Mouse (Mus musculus) myocyte (in vitro differentiated cells): ENCODE data around the gene Sema4g. TPM values are rescaled to one million over a fixed set of nuclear protein-coding genes. Genes with fewer than 3 reads are reported as not detected.

Experiments used
- H3K27me3 ChIP-seq: one replicate; pipeline ENCODE4 v1.6.1; 2011; ENCODE audit not compliant: control insufficient read depth, insufficient read depth, insufficient read length
- H3K36me3 ChIP-seq: one replicate; pipeline ENCODE4 v1.6.1; 2011; ENCODE audit not compliant: control insufficient read depth, insufficient read depth
- H3K4me2 ChIP-seq: one replicate; pipeline ENCODE4 v1.6.1; 2011; ENCODE audit warnings: low read depth, control low read depth
- H3K4me3 ChIP-seq: one replicate; pipeline ENCODE4 v1.5.1; 2011; ENCODE audit warnings: mild to moderate bottlenecking, control low read depth, moderate library complexity
- H3K79me2 ChIP-seq: one replicate; pipeline ENCODE4 v1.6.1; 2011; ENCODE audit not compliant: control insufficient read depth, insufficient read depth
- H3ac ChIP-seq: one replicate; pipeline ENCODE4 v1.6.1; 2011; ENCODE audit not compliant: control insufficient read depth, insufficient read length
- CEBPB ChIP-seq: IDR thresholded peaks from 2 replicates; pipeline ENCODE4 v1.6.1; 2011; ENCODE audit warnings: mild to moderate bottlenecking, moderate library complexity; ENCODE audit not compliant: poor library complexity, insufficient read depth, severe bottlenecking
- E2F4 ChIP-seq: IDR thresholded peaks from one replicate; pipeline ENCODE4 v1.6.1; 2011; ENCODE audit warnings: mild to moderate bottlenecking, control low read depth, moderate library complexity; ENCODE audit not compliant: insufficient read depth
- MAX ChIP-seq: IDR thresholded peaks from one replicate; pipeline ENCODE4 v1.6.1; 2011; ENCODE audit warnings: low read depth, mild to moderate bottlenecking, control low read depth
- MYOD1 ChIP-seq, 3 experiments: IDR thresholded peaks; one replicate each; pipeline ENCODE4 v1.6.1; 2011; ENCODE audit warnings: control low read depth in 2 of 3, low read depth in 2 of 3, mild to moderate bottlenecking in 2 of 3, moderate library complexity in 1 of 3; ENCODE audit not compliant: insufficient read length in 2 of 3, control insufficient read depth in 1 of 3
- MYOG ChIP-seq, 3 experiments: IDR thresholded peaks; one replicate each; pipeline ENCODE4 v1.6.1; 2011; ENCODE audit warnings: control low read depth in 2 of 3, low read depth in 2 of 3, mild to moderate bottlenecking in 2 of 3; ENCODE audit not compliant: insufficient read length in 2 of 3, control insufficient read depth in 1 of 3, insufficient read depth in 1 of 3
- POLR2A ChIP-seq: IDR thresholded peaks from one replicate; pipeline ENCODE4 v1.6.1; 2011; ENCODE audit warnings: low read depth, mild to moderate bottlenecking, control low read depth, moderate library complexity; ENCODE audit not compliant: insufficient read length
- POLR2AphosphoS2 ChIP-seq: IDR thresholded peaks from one replicate; pipeline ENCODE4 v1.6.1; 2011; ENCODE audit warnings: low read depth, control low read depth; ENCODE audit not compliant: insufficient read length
- REST ChIP-seq: IDR thresholded peaks from one replicate; pipeline ENCODE4 v1.6.1; 2011; ENCODE audit warnings: mild to moderate bottlenecking, control low read depth, moderate library complexity; ENCODE audit not compliant: insufficient read depth, insufficient read length
- SRF ChIP-seq: IDR thresholded peaks from one replicate; pipeline ENCODE4 v1.6.1; 2011; ENCODE audit warnings: low read depth; ENCODE audit not compliant: control insufficient read depth, insufficient read length
- TCF12 ChIP-seq: IDR thresholded peaks from one replicate; pipeline ENCODE4 v1.6.1; 2011; ENCODE audit warnings: mild to moderate bottlenecking, control low read depth; ENCODE audit not compliant: poor library complexity, insufficient read depth, severe bottlenecking
- TCF3 ChIP-seq: IDR thresholded peaks from one replicate; pipeline ENCODE4 v1.6.1; 2011; ENCODE audit warnings: low read depth, control low read depth; ENCODE audit not compliant: insufficient read length
- USF1 ChIP-seq: IDR thresholded peaks from one replicate; pipeline ENCODE4 v1.6.1; 2011; ENCODE audit warnings: low read depth, mild to moderate bottlenecking, control low read depth, moderate library complexity
- polyA plus RNA-seq: library from polyadenylated mRNA; unstranded; fragments of >200 nt; fragmentation: generic; extraction: Trizol; gene quantifications from one replicate; pipeline ENCODE4 v1.2.1, GENCODE M21; 2012; ENCODE audit warnings: missing spikeins

Gene Sema4g
- polyA plus RNA-seq, 1 experiment = 0.43 TPM

DNA sequence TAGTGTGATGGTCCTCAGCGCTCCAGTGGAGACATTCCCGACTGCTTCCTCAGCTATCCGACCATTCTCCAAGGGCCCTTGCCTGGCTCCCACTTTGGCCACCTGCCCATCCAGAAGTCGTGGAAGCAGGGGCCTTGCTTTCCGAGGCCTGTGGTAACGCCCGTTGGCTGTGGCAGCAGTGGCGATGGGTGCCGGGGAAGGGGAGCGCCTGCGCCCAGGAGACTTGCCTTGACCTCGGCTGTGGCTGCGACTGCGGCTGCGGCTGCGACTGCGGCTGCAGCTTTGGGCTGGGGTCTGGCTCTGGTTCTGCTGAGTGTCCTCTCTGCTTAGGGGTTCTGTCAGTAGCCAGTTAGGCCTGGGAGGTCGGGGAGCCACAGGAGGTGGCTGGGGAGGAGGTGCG lies 39.8 kb downstream of the Sema4g start:
- Histone ChIP-seq H3K36me3 (peaks cover 5% of the 10 kb centered on the region), H3K4me3 (no peak overlapping the region), H3K79me2 (no peaks in the 10 kb centered on the region), H3K4me2 (no peak overlapping the region), H3ac (no peak overlapping the region), H3K27me3 (no peaks in the 10 kb centered on the region)
- TF ChIP-seq TCF3 (no peak), USF1 (no peak), CEBPB (no peak), POLR2AphosphoS2 (peak; percentile 68), MYOD1 (IDR thresholded peaks at IDR 0.05; ENCODE audit: control insufficient read depth in 1 of 3, insufficient read length in 2 of 3, low read depth in 2 of 3) (no peak), SRF (no peak), MYOG (IDR thresholded peaks at IDR 0.05; ENCODE audit: control insufficient read depth in 1 of 3, insufficient read depth in 1 of 3, insufficient read length in 2 of 3, low read depth in 2 of 3) (no peak), E2F4 (no peak), POLR2A (peak; percentile 43), MAX (no peak), REST (no peak), TCF12 (no peak)

DNA sequence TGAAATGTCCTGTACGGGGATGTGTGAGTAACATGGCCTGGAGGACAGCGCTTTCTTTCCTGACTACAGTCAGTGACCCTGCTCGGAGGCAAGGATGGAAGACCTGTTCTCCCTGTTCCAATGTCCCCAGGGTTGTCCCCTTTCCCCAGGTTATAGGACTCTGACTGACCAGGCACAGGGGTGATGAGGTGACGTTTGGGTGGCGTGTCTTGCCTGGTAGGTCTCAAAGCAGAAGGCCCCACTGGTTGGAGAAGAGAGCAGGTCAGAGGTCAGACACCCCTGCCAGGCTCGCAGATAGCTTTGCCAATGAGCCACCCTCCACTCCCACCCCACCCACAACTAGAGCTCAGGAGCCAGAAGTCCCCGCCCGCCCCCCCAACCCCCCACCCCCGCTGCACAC lies 40.7 kb downstream of the Sema4g start:
- no peaks in the 10 kb centered on the region for H3K27me3 ChIP-seq
- peaks cover 5% of the 10 kb centered on the region for H3K36me3 ChIP-seq
- no peak overlapping the region for H3K4me3 ChIP-seq
- no peaks in the 10 kb centered on the region for H3K79me2 ChIP-seq
- TF ChIP-seq TCF3 (no peak), POLR2A (no peak), SRF (no peak), REST (no peak), TCF12 (no peak), MYOG (IDR thresholded peaks at IDR 0.05; ENCODE audit: control insufficient read depth in 1 of 3, insufficient read depth in 1 of 3, insufficient read length in 2 of 3, low read depth in 2 of 3) (no peak), USF1 (no peak), MYOD1 (IDR thresholded peaks at IDR 0.05; ENCODE audit: control insufficient read depth in 1 of 3, insufficient read length in 2 of 3, low read depth in 2 of 3) (no peak), E2F4 (no peak), CEBPB (no peak), POLR2AphosphoS2 (no peak), MAX (no peak)
- H3K4me2 ChIP-seq = no peak overlapping the region
- H3ac ChIP-seq = no peak overlapping the region

DNA sequence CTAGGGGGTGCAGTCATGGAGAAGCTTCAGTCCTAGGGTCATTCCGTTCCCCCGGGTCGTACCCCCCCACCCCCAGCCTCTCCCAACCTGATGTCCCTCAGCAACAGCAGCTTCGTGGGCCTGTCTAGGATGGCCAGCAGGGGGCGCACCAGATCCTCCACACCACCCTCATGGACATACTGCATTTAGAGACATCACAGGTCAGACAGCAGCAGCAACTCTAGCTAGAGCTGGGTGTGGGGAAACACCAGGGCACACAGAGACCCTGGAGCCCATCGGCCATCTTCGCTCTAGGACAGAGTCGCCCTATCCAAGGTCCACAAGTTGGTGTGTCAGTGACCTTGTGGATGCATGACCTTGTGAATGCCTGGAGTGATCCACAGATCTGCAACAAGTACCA lies 41.2 kb downstream of the Sema4g start:
- Histone ChIP-seq H3K27me3 (no peaks in the 10 kb centered on the region), H3K36me3 (peaks cover 5% of the 10 kb centered on the region), H3K4me3 (no peak overlapping the region), H3ac (no peak overlapping the region), H3K4me2 (no peak overlapping the region), H3K79me2 (no peaks in the 10 kb centered on the region)
- peak; percentile 53 for TF ChIP-seq POLR2AphosphoS2
- TF ChIP-seq MYOD1 (IDR thresholded peaks at IDR 0.05; ENCODE audit: control insufficient read depth in 1 of 3, insufficient read length in 2 of 3, low read depth in 2 of 3) = no peak

DNA sequence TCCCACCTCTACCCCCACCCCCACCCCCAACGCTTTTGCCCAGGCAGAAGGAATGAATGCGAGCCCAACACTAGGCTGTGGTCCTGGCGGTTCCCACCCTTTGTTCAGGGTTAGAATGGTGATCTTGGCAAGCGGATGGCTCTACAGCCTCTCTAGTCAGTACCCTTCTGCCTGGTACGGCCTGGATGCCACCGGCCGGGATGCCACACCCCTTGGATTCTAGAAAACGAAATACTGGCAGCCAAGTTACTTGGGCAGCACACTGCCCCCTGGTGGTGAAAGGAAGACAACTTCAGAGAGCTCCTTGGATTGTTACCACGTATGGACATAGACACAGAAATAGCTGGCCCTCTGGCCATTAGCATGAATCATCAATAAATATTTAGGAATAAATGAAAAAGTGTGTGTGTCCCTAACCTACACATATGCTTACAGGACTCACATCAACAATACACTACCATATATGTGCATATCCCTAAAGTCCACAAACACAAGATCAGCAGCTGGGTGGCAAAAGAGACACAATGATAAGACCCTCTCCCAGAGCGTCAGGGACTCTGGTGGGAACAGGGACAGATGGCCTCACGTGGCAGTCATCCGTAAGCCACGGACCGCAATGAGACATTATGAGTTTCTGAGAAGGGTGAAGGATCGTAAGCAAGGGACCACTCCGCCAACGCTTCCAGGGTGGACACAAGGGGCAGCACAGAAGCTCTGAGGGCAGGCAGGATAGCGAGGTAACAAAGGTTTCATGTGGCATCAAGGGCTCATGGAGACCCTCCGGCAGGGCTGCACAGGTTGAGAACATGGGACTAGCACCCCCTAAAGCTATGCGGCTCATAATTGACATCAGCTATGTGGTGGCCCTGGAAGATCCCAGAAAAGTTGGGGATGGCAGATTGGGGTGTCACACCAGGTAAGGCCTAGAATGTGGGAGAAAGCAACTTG lies 42.1 kb downstream of the Sema4g start:
- no peak for TF ChIP-seq MAX
- TF ChIP-seq TCF12 = no peak
- TF ChIP-seq REST = no peak
- TF ChIP-seq CEBPB = no peak
- TF ChIP-seq USF1 = no peak
- no peak for TF ChIP-seq SRF
- no peak for TF ChIP-seq E2F4
- TF ChIP-seq MYOD1 (IDR thresholded peaks at IDR 0.05; ENCODE audit: control insufficient read depth in 1 of 3, insufficient read length in 2 of 3, low read depth in 2 of 3) = no peak
- no peak for TF ChIP-seq POLR2AphosphoS2
- no peak for TF ChIP-seq MYOG (IDR thresholded peaks at IDR 0.05; ENCODE audit: control insufficient read depth in 1 of 3, insufficient read depth in 1 of 3, insufficient read length in 2 of 3, low read depth in 2 of 3)
- no peak for TF ChIP-seq POLR2A
- no peak for TF ChIP-seq TCF3
- Histone ChIP-seq H3K4me2 (peak overlapping the region; percentile 26), H3K36me3 (peaks cover 5% of the 10 kb centered on the region), H3K4me3 (no peak overlapping the region), H3ac (no peak overlapping the region), H3K79me2 (no peaks in the 10 kb centered on the region), H3K27me3 (no peaks in the 10 kb centered on the region)

DNA sequence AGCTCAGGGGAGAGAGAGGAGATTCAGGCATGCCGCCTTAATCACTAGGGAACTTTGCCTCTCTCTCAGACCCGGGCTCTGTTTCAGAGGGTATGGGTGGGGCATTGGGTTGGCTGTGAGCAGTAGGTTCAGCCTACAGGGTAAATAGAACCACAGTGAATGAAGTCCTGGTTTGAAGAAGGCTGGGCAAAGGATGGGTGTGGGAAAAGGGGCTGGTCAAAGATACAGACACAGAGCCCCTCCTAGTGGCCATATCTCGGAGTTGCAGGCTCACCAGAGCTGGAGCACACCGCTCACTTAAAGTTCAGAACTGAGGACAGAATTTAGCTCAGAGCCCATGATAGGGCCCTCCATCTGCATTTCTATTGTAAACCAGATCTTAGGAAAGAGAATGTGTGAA lies 42.9 kb downstream of the Sema4g start:
- Histone ChIP-seq H3K27me3 (no peaks in the 10 kb centered on the region), H3K36me3 (peaks cover 3% of the 10 kb centered on the region), H3ac (no peak overlapping the region), H3K79me2 (no peaks in the 10 kb centered on the region), H3K4me3 (no peak overlapping the region), H3K4me2 (no peak overlapping the region)
- TF ChIP-seq REST (no peak), MYOG (IDR thresholded peaks at IDR 0.05; ENCODE audit: control insufficient read depth in 1 of 3, insufficient read depth in 1 of 3, insufficient read length in 2 of 3, low read depth in 2 of 3) (no peak), E2F4 (no peak), TCF3 (no peak), MYOD1 (IDR thresholded peaks at IDR 0.05; ENCODE audit: control insufficient read depth in 1 of 3, insufficient read length in 2 of 3, low read depth in 2 of 3) (no peak), POLR2AphosphoS2 (no peak), TCF12 (no peak), POLR2A (no peak)
